Mouse (Mus musculus) bone marrow, adult 2 months (tissue): ENCODE results near the gene Adgrl3. TPM values are rescaled to one million over a fixed set of nuclear protein-coding genes. Genes with fewer than 3 reads are reported as not detected.
"Not testable (repeated sequence)": the region's sequence is repeated elsewhere in the genome, so short reads cannot be mapped to it uniquely, and the experiment has no call there.

Source experiments
- H3K27ac ChIP-seq: fragments of 200-500 bp; 2 replicates; pipeline ENCODE4 v1.5.1; 2012; ENCODE audit warnings: low read depth, mild to moderate bottlenecking, control low read depth, inconsistent platforms, low read length; ENCODE audit not compliant: control insufficient read depth, poor library complexity, insufficient read depth
- H3K4me1 ChIP-seq: fragments of 200-500 bp; 2 replicates; pipeline ENCODE4 v1.6.1; 2011; ENCODE audit warnings: low read length; ENCODE audit not compliant: control insufficient read depth, insufficient read depth
- H3K4me3 ChIP-seq: fragments of 200-500 bp; replicated peaks from 2 replicates; pipeline ENCODE3; 2011; ENCODE audit warnings: mild to moderate bottlenecking, low read depth, low read length, control low read depth; ENCODE audit not compliant: control insufficient read depth
- CTCF ChIP-seq: fragments of 200-500 bp; IDR thresholded peaks from 2 replicates; pipeline ENCODE4 v1.5.1; 2011; ENCODE audit warnings: low read length, control low read depth; ENCODE audit not compliant: control insufficient read depth, insufficient read depth
- POLR2A ChIP-seq: fragments of 200-500 bp; IDR thresholded peaks from 2 replicates; pipeline ENCODE4 v1.6.1; 2011; ENCODE audit warnings: low read depth, mild to moderate bottlenecking, control low read depth, low read length, borderline replicate concordance; ENCODE audit not compliant: control insufficient read depth
- WGBS: fragments of 180-500 bp; shearing (Covaris S2); methylation state at CpG from one replicate; pipeline ENCODE4 v1.1.7; 2018; 5-methylcytosine and 5-hydroxymethylcytosine counted together
- polyA plus RNA-seq: library from polyadenylated mRNA; stranded (reverse); fragments of >200 nt; gene quantifications from 2 replicates; pipeline ENCODE4 v1.2.4, GENCODE M21; 2011; ENCODE audit warnings: low replicate concordance; ENCODE audit not compliant: missing spikeins, insufficient read depth, insufficient read length

Adgrl3 gene
- polyA plus RNA-seq, 1 experiment, result not detected

DNA sequence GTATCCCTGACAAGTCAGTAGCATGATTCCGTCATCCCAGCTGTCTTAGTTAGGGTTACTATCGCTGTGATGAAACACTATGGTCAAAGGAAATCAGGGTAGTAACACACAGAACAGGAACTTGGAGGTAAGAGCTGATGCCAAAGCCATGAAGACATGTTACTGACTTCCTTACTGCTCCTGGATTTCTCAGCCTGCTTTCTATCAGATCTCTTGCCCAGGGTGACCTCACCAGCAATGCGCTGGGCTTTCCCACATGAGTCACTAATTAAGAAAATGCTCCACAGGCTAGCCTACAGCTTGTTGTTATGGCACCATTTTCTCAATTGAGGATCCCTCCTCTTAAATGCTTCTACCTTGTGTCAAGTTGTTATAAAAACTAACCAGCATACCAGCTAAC, 481.1 kb downstream of the Adgrl3 start:
- WGBS, result 81% methylated on average over 3 of the region's 3 CpGs
- TF ChIP-seq POLR2A (no peak), CTCF (no peak)
- Histone ChIP-seq H3K27ac (no peak overlapping the region), H3K4me3 (no peak overlapping the region), H3K4me1 (no peaks in the 10 kb centered on the region)

DNA sequence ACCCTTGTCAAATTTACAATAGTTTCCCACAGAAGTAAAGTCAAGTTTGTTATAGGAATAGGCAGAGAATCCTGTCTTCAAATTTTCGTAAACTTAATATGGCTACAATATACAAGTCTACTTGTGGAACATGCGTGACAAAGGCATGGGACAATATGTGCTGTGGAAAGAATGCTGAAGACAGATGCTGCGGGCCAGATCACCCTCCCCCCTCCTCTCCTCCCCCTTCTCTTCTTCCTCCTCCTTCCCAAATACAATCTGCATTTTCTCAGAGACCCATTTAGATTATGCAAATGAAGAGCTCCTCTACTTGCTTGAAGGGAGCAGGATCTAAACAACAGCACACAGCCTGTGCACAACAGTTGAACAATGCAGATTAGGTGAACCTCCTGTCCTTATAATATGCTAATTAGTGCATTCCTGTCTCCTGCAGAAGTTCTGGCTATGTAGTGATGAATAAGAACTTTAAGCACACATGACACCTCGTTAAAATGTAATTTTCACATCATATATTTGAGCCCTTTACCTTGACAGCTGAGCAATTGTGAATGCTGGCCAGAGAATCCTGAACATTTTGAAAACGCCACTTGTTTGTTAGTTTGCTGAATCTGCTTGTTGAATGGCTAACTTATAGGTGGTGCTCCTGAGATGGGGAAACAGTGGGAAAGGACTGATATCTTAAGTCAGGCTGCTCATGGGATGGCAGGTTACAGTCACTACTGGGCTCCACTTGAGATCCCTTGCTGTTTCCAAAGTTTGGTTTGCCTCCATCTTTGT, 499.0 kb downstream of the Adgrl3 start:
- 58% methylated on average over 5 of the region's 5 CpGs for WGBS
- TF ChIP-seq POLR2A (no peak), CTCF (no peak)
- H3K4me1 ChIP-seq, result no peaks in the 10 kb centered on the region
- no peak overlapping the region for H3K4me3 ChIP-seq
- no peak overlapping the region for H3K27ac ChIP-seq

DNA sequence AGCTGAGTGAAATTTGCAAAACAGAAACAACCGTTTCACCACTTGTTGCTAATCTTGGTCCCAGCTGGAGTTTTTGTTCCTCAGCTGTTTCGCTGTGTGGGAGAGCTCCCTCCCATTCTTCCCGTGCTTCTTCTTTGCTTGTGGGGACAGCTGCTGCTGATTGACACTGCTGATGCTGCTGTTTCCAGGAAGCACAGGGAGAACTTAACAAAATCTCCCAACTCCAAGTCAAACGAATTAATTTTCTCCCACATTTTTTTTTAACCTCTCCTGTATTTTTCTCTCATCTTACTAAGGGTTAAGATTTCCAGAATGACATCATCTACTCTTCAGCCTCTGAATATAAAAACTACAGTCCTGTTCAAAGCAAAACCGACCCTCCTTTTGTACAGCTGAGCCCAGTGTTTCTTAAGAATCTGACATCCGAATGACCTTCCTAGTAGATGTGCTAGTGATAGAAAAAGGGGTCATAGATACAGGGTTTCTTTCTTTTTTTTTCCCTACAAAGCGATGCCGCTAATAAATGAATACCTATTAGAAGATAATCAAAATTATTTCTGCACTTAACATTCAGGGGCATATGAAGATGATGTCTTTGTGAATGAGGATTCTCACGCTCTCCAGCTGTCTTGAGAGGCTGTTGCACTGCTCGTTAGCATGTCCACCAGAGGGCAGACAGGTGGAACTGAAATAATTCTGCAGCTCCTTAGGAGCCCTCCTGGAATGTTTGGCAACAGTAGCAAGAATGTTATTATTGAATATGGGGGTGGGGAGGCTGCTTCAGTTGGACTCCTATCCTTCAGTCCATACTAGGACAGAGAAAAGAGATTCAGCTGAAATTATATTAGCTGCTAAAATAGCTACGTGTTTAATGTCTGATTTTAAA, 499.8 kb downstream of the Adgrl3 start:
- 35% methylated on average over 11 of the region's 11 CpGs for WGBS
- Histone ChIP-seq H3K4me1 (no peaks in the 10 kb centered on the region), H3K4me3 (no peak overlapping the region), H3K27ac (no peak overlapping the region)
- no peak for TF ChIP-seq CTCF
- TF ChIP-seq POLR2A, result no peak

DNA sequence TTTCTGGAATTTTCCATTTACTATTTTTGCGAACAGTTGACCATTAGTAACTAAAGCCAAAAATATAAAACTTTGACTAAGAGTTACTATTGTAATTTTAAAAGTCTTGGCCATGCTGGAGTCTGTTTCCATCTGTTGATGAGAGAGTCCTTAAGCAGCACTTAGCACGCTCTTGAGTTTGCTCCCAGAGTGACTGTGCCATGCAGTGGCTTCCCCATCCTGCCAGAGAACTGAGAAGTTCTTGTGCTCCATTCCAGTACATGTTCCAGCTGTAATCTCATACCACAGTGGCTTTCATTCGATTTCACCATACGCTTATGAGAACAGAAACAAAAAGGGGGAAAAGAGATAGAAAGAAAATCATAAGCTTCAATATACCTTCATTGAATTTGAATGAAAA, 502.8 kb downstream of the Adgrl3 start:
- Histone ChIP-seq H3K4me1 (no peaks in the 10 kb centered on the region), H3K4me3 (no peak overlapping the region), H3K27ac (no peak overlapping the region)
- no peak for TF ChIP-seq POLR2A
- TF ChIP-seq CTCF, result no peak
- WGBS, result 80% methylated on average over 4 of the region's 4 CpGs

DNA sequence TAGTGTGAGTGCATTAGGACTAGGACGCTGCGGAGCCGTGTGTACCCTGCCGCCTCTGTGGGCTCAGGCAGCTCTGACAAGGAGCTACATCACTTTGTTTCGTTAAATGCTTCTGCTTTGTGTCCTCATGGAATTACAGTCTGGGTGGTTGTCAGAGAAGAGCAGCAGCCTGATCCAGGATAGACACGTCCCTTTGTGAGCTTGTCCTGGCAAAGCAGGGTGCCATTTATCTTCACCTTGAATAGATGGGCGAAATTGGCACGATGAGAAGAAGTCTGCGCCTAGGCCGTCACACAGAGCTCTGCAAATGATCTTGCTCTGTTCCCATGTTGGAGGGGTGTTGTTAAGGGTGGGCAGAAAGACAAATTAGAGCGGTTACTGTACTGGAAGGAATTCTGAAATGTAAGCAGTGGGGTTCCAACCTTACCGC, 504.6 kb downstream of the Adgrl3 start:
- Histone ChIP-seq H3K4me1 (no peaks in the 10 kb centered on the region), H3K27ac (no peak overlapping the region), H3K4me3 (no peak overlapping the region)
- TF ChIP-seq CTCF (no peak), POLR2A (no peak)
- 85% methylated on average over 12 of the region's 12 CpGs for WGBS

DNA sequence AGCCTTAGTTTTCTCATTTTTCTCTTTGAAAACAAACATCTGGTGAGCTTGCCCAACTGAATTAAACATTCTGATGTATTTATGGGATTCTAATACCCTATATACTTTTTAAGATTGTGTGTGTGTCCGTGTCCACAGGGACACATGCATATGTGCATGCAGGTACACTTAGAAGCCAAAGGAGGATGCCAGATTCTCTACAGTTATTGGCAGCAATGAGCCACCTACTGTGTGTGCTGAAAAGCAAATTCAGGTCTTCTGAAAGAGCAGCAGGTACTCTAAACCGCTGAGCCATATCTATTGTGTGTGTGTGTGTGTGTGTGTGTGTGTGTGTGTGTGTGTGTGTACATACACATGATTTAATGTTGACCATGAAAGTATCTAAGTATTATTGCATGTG, 505.4 kb downstream of the Adgrl3 start:
- H3K27ac ChIP-seq, result no peak overlapping the region
- WGBS, result 74% methylated on average over 2 of the region's 2 CpGs
- no peak for TF ChIP-seq POLR2A
- no peak for TF ChIP-seq CTCF

DNA sequence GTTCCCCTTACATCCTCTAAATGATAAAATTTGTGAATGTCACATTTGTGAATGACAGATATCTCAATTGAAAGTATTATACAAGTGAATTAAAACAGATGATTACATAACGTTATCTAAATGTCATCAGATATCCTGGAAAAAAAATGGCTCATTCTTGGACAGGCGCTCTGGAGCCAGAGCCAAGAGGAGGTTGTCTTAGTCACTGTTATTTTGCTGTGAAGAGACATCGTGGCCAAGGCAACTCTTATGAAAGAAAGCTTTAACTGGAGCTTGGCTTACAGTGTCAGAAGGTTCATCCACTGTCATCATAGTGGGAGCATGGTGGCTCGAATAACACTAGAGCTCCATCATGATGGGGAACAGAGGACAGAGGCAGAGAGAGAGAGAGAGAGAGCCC, 511.7 kb downstream of the Adgrl3 start:
- no peaks in the 10 kb centered on the region for H3K4me1 ChIP-seq
- H3K4me3 ChIP-seq, result no peak overlapping the region
- H3K27ac ChIP-seq, result no peak overlapping the region
- TF ChIP-seq POLR2A (no peak), CTCF (no peak)
- 78% methylated on average over 4 of the region's 4 CpGs for WGBS

More for the DNA sequence above, 505.4 kb downstream of the Adgrl3 start:
- Histone ChIP-seq H3K4me1 (no peaks in the 10 kb centered on the region), H3K4me3 (no peak overlapping the region)

DNA sequence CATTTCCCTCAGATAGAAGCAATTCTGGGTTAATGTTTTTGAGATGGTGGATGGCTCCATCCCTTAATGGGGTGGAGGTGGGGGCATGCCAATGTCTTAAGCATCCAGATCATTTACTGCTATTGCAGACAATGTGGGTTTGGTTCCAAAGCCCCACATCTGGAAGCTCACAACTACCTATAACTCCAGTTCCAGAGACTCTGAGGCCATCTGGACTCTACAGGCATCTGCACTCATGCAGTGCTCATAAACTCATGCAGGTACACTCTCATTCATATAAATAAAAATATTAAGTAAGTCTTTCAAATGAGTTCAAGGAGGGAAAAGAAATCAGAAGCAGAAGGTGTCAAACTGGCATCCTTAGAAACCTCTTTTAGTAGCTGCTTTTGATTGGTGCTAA, 530.3 kb downstream of the Adgrl3 start:
- TF ChIP-seq POLR2A (no peak), CTCF (no peak)
- no peak overlapping the region for H3K27ac ChIP-seq
- no peaks in the 10 kb centered on the region for H3K4me1 ChIP-seq
- H3K4me3 ChIP-seq, result no peak overlapping the region

DNA sequence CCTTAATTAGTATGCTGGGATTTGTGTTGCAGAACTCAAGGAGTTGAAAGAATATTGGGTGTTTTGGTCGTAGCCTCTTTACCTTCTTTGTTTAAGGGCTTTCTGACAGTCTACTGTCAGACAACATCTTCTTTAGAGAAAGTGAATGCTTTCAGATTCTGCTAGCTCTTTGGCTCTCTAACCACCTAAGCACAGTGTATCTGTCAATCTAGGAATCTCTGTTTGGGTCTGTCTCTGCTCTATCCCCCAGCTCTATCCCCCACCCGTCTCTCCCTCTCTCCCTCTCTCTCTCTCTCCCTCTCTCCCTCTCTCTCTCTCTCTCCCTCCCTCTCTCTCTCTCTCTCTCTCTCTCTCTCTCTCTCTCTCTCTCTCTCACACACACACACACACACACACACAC, 535.2 kb downstream of the Adgrl3 start:
- 74% methylated on average over 2 of the region's 2 CpGs for WGBS
- H3K4me1 ChIP-seq, H3K4me3 ChIP-seq, H3K27ac ChIP-seq: not testable (repeated sequence)
